In the genomic region with DNA sequence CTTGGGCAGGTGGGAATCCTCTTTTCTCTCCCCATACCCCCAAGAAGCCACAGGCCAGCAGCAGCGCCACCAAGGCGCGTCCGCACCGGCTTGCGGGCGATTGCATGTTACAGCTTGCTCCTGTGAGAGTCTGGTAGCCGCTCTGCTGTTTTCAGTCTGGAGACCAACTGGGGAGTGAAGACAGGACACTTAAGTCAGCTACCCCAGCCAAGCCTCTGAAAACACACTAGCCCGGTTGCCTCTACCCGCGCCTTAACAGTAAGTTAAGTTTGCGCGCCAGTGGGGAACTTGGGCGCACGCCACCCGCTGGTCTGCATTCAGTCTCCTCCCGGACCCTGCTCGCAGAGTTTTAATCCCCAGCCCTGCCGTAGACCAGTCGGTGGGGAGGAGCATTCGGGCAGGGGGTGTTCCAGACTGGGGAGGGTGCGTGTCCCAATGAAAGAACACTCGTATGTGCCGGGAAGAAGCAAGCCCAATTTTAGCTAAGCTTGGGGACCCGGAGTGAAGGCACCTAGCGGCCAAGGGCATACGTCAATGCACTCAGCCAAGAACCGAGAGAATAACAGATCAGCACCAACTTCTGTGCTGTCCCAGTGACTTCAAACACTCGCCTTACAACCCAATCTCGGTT, we compare ENCODE assay signal across 7 mouse cellular contexts. TPM values are rescaled to one million over a fixed set of nuclear protein-coding genes. Genes with fewer than 3 reads are reported as not detected.
A peak's percentile ranks its signal among the peaks of the same experiment; 100 is the strongest.
DNase-seq lines count a peak whose midpoint lies in the region; ATAC-seq and TF ChIP-seq lines count a peak whose summit lies in the region.

No protein-coding gene starts in this region.

- peak overlapping the region; percentile 44 for H3K4me3 ChIP-seq in cortical plate, adult 2 months (ENCODE audit: insufficient read depth, low read length)
- peak overlapping the region; percentile 56 for H3K4me3 ChIP-seq in intestine, embryonic 14.5 days (ENCODE audit: low read depth, low read length)
- H3K4me3 ChIP-seq in limb, embryonic 13.5 days: peak overlapping the region; percentile 52
- peak overlapping the region; percentile 51 for H3K4me3 ChIP-seq in midbrain, embryonic 11.5 days (ENCODE audit: low read depth, low read length)
- peak overlapping the region; percentile 52 for H3K4me3 ChIP-seq in stomach, embryonic 15.5 days (replicated peaks)

- intact Hi-C loops in gastrocnemius, postnatal 36 days (cut with DNase I): no loop called here

- no peaks in the 10 kb centered on the region for H3K4me1 ChIP-seq in cortical plate, adult 2 months (ENCODE audit: control insufficient read depth, insufficient read depth, low read length)
- no peaks in the 10 kb centered on the region; the same call in 1 of the 2 replicates for H3K4me1 ChIP-seq in intestine, embryonic 14.5 days (replicated peaks; ENCODE audit: control insufficient read depth, insufficient read depth, low read length)
- peaks cover 13% of the 10 kb centered on the region for H3K4me1 ChIP-seq in limb, embryonic 13.5 days
- H3K4me1 ChIP-seq in midbrain, embryonic 11.5 days (ENCODE audit: control insufficient read depth, insufficient read depth, low read length): peaks cover 17% of the 10 kb centered on the region
- no peaks in the 10 kb centered on the region for H3K4me1 ChIP-seq in stomach, embryonic 15.5 days

- TF ChIP-seq CTCF in cortical plate, adult 2 months (IDR thresholded peaks at IDR 0.05; ENCODE audit: extremely low read depth, insufficient read depth, low read length): no peak

- TF ChIP-seq POLR2A in cortical plate, adult 2 months (IDR thresholded peaks at IDR 0.05; ENCODE audit: extremely low read depth, insufficient read depth, low read length): no peak

- H3K36me3 ChIP-seq in intestine, embryonic 14.5 days (ENCODE audit: control insufficient read depth, insufficient read depth, low read length): no peaks in the 10 kb centered on the region
- H3K36me3 ChIP-seq in limb, embryonic 13.5 days: no peaks in the 10 kb centered on the region
- H3K36me3 ChIP-seq in midbrain, embryonic 11.5 days (ENCODE audit: control insufficient read depth, insufficient read depth, low read length): no peaks in the 10 kb centered on the region
- no peaks in the 10 kb centered on the region for H3K36me3 ChIP-seq in stomach, embryonic 15.5 days

- no peaks in the 10 kb centered on the region for H3K27me3 ChIP-seq in intestine, embryonic 14.5 days (replicated peaks; ENCODE audit: control insufficient read depth, insufficient read depth, low read length)
- peaks cover 43% of the 10 kb centered on the region for H3K27me3 ChIP-seq in limb, embryonic 13.5 days
- H3K27me3 ChIP-seq in midbrain, embryonic 11.5 days (ENCODE audit: control insufficient read depth, insufficient read depth, low read length): no peaks in the 10 kb centered on the region
- no peaks in the 10 kb centered on the region for H3K27me3 ChIP-seq in stomach, embryonic 15.5 days (replicated peaks)

- H3K4me2 ChIP-seq in intestine, embryonic 14.5 days (ENCODE audit: low read length): peak overlapping the region; percentile 88
- H3K4me2 ChIP-seq in limb, embryonic 13.5 days (replicated peaks): peak overlapping the region; percentile 93
- H3K4me2 ChIP-seq in midbrain, embryonic 11.5 days: peak overlapping the region; percentile 89
- H3K4me2 ChIP-seq in stomach, embryonic 15.5 days: peak overlapping the region; percentile 88

- no peaks in the 10 kb centered on the region for H3K9me3 ChIP-seq in intestine, embryonic 14.5 days (ENCODE audit: control insufficient read depth, low read length)
- no peaks in the 10 kb centered on the region for H3K9me3 ChIP-seq in limb, embryonic 13.5 days
- H3K9me3 ChIP-seq in midbrain, embryonic 11.5 days (ENCODE audit: control insufficient read depth, low read length): no peaks in the 10 kb centered on the region
- no peaks in the 10 kb centered on the region for H3K9me3 ChIP-seq in stomach, embryonic 15.5 days

- no peak overlapping the region for H3K27ac ChIP-seq in cortical plate, adult 2 months (ENCODE audit: insufficient read depth, low read length)
- peak overlapping the region; percentile 85 for H3K27ac ChIP-seq in intestine, embryonic 14.5 days (ENCODE audit: low read depth)
- H3K27ac ChIP-seq in limb, embryonic 13.5 days: no peak overlapping the region
- H3K27ac ChIP-seq in midbrain, embryonic 11.5 days (ENCODE audit: low read depth, low read length): peak overlapping the region; percentile 74
- peak overlapping the region; percentile 79 for H3K27ac ChIP-seq in stomach, embryonic 15.5 days

- peak; percentile 63 for ATAC-seq in intestine, embryonic 14.5 days (replicated peaks; ENCODE audit: low FRiP score, low TSS enrichment, low read depth)
- peak; percentile 52; the same call in 1 of the 2 replicates for ATAC-seq in limb, embryonic 13.5 days (ENCODE audit: low FRiP score, low read depth)
- peak; percentile 79 for ATAC-seq in midbrain, embryonic 11.5 days (ENCODE audit: low FRiP score)
- ATAC-seq in stomach, embryonic 15.5 days (ENCODE audit: insufficient read depth, low FRiP score, low read depth): peak; percentile 73

- peak; percentile 28 for DNase-seq in adrenal gland, adult 8-10 months
- peak; percentile 16 to 50 for DNase-seq in gastrocnemius, postnatal 36 days
- DNase-seq in intestine, embryonic 14.5 days (ENCODE audit: low spot score): no peak
- DNase-seq in midbrain, embryonic 11.5 days (ENCODE audit: low spot score, missing footprints): peak; percentile 97

- H3K9ac ChIP-seq in intestine, embryonic 14.5 days (ENCODE audit: low read length): peak overlapping the region; percentile 61
- H3K9ac ChIP-seq in limb, embryonic 13.5 days: peak overlapping the region; percentile 58
- H3K9ac ChIP-seq in midbrain, embryonic 11.5 days (ENCODE audit: low read length): peak overlapping the region; percentile 68
- H3K9ac ChIP-seq in stomach, embryonic 15.5 days: peak overlapping the region; percentile 26

- WGBS in intestine, embryonic 14.5 days: under 1% methylated on average over 30 of the region's 30 CpGs
- WGBS in limb, embryonic 13.5 days: under 1% methylated on average over 30 of the region's 30 CpGs
- under 1% methylated on average over 30 of the region's 30 CpGs for WGBS in midbrain, embryonic 11.5 days
- under 1% methylated on average over 30 of the region's 30 CpGs for WGBS in stomach, embryonic 15.5 days

RNA-seq across cellular contexts. Expression of a gene that starts 0.7 kb away (rescaled TPM):
- total RNA-seq in adrenal gland, adult 8-10 months (2022): 10 to 100 TPM; 41.5 to 51.0 (median 42.6) TPM
- 25.4 and 28.9 TPM in 2 replicates for polyA plus RNA-seq in cortical plate, adult 2 months (2012; rRNA removed)
- total RNA-seq in gastrocnemius, postnatal 36 days (2021): 1 to 10 TPM; 7.2 to 7.9 TPM
- polyA plus RNA-seq in intestine, embryonic 14.5 days (2014; fragmentation: Nextera tagmentation; extraction: Ambion mirVana): 185 and 214 TPM in 2 replicates
- polyA plus RNA-seq in limb, embryonic 13.5 days (2015; fragmentation: Nextera tagmentation; extraction: Ambion mirVana): 21.8 and 21.9 TPM in 2 replicates
- 103 and 126 TPM in 2 replicates for polyA plus RNA-seq in midbrain, embryonic 11.5 days (2014; fragmentation: Nextera tagmentation; extraction: Ambion mirVana)
- 109 and 116 TPM in 2 replicates for polyA plus RNA-seq in stomach, embryonic 15.5 days (2015; fragmentation: Nextera tagmentation; extraction: Ambion mirVana)

Comparison
In these comparisons a context has a peak if more than half of its experiments do, and no peak if none do; other contexts are left out.
1. H3K27ac ChIP-seq: peak in intestine, embryonic 14.5 days (single experiment), midbrain, embryonic 11.5 days (single experiment) and stomach, embryonic 15.5 days (single experiment); none in cortical plate, adult 2 months (single experiment) and limb, embryonic 13.5 days (single experiment).
2. Peak in every context shown above with its lines, with median percentiles within 50 percentile points of each other: H3K4me3 ChIP-seq, ATAC-seq, H3K4me2 ChIP-seq and H3K9ac ChIP-seq.